Mouse (Mus musculus) forebrain, embryonic 15.5 days (tissue): ENCODE results near the gene AI661453. TPM values are rescaled to one million over a fixed set of nuclear protein-coding genes. Genes with fewer than 3 reads are reported as not detected.

Experiments used
- ATAC-seq: fragments of 200-750 bp; cut with Nextera tagmentation; replicated peaks from 2 replicates; pipeline ENCODE4 v1.8.0; 2017; ENCODE audit warnings: mild to moderate bottlenecking, moderate TSS enrichment, moderate library complexity
- H3K27ac ChIP-seq: fragments of 300-500 bp; sonication (generic); replicated peaks from 2 replicates; pipeline ENCODE4 v1.5.1; 2015; ENCODE audit warnings: mild to moderate bottlenecking, inconsistent platforms
- H3K27me3 ChIP-seq: fragments of 300-500 bp; sonication (generic); 2 replicates; pipeline ENCODE4 v1.6.1; 2015; ENCODE audit warnings: inconsistent platforms
- H3K36me3 ChIP-seq: fragments of 300-500 bp; sonication (generic); 2 replicates; pipeline ENCODE4 v1.6.1; 2015; ENCODE audit warnings: mild to moderate bottlenecking, inconsistent platforms
- H3K4me1 ChIP-seq: fragments of 300-500 bp; sonication (generic); 2 replicates; pipeline ENCODE4 v1.6.1; 2015; ENCODE audit warnings: inconsistent platforms
- H3K4me2 ChIP-seq: fragments of 300-500 bp; sonication (generic); replicated peaks from 2 replicates; pipeline ENCODE4 v1.6.1; 2015; ENCODE audit warnings: mild to moderate bottlenecking, inconsistent platforms
- H3K4me3 ChIP-seq: fragments of 300-500 bp; sonication (generic); 2 replicates; pipeline ENCODE4 v1.5.1; 2015; ENCODE audit warnings: mild to moderate bottlenecking, inconsistent platforms
- H3K9ac ChIP-seq: fragments of 300-500 bp; sonication (generic); replicated peaks from 2 replicates; pipeline ENCODE4 v1.6.1; 2015; ENCODE audit warnings: mild to moderate bottlenecking, inconsistent platforms
- H3K9me3 ChIP-seq: fragments of 300-500 bp; sonication (generic); 2 replicates; pipeline ENCODE4 v1.6.1; 2016; ENCODE audit warnings: inconsistent platforms
- WGBS: fragments of 180-500 bp; shearing (Covaris S2); methylation state at CpG from one replicate; pipeline ENCODE4 v1.1.7; 2015; ENCODE audit warnings: mixed read lengths; 5-methylcytosine and 5-hydroxymethylcytosine counted together
- polyA plus RNA-seq: library from polyadenylated mRNA; unstranded; fragments of >200 nt; fragmentation: Nextera tagmentation; extraction: Ambion mirVana; gene quantifications from 2 replicates; pipeline ENCODE4 v1.2.1, GENCODE M21; 2015

AI661453 gene
- polyA plus RNA-seq, 1 experiment from 2014 or later, result 0.19 TPM

- WGBS, result 89% methylated on average over 3 of the region's 3 CpGs
- Histone ChIP-seq H3K27ac (no peak overlapping the region), H3K27me3 (peaks cover 12% of the 10 kb centered on the region), H3K36me3 (no peaks in the 10 kb centered on the region), H3K4me1 (no peaks in the 10 kb centered on the region), H3K4me3 (no peak overlapping the region), H3K9ac (no peak overlapping the region), H3K9me3 (no peaks in the 10 kb centered on the region), H3K4me2 (no peak overlapping the region)
- no peak for ATAC-seq
Observed at GRCm38 (mm10) chr17:47461688-47462087, 25.3 kb downstream of the AI661453 start.

GRCm38 (mm10) chr17:47462209-47462608 is 25.8 kb downstream of the AI661453 start:
- no peak for ATAC-seq
- H3K4me3 ChIP-seq, result no peak overlapping the region
- H3K9me3 ChIP-seq, result no peaks in the 10 kb centered on the region
- H3K36me3 ChIP-seq, result no peaks in the 10 kb centered on the region
- H3K4me2 ChIP-seq, result no peak overlapping the region
- no peak overlapping the region for H3K27ac ChIP-seq
- WGBS, result 88% methylated on average over 7 of the region's 7 CpGs
- no peaks in the 10 kb centered on the region for H3K4me1 ChIP-seq
- peaks cover 15% of the 10 kb centered on the region for H3K27me3 ChIP-seq
- no peak overlapping the region for H3K9ac ChIP-seq

- H3K4me2 ChIP-seq, result no peak overlapping the region
- H3K4me1 ChIP-seq, result no peaks in the 10 kb centered on the region
- H3K36me3 ChIP-seq, result no peaks in the 10 kb centered on the region
- no peak overlapping the region for H3K27ac ChIP-seq
- H3K9ac ChIP-seq, result no peak overlapping the region
- peaks cover 21% of the 10 kb centered on the region for H3K27me3 ChIP-seq
- H3K9me3 ChIP-seq, result no peaks in the 10 kb centered on the region
- 65% methylated on average over 9 of the region's 9 CpGs for WGBS
- no peak overlapping the region for H3K4me3 ChIP-seq
- ATAC-seq, result no peak
Observed at GRCm38 (mm10) chr17:47462728-47463388, 26.4 kb downstream of the AI661453 start.

- Histone ChIP-seq H3K4me3 (no peak overlapping the region), H3K4me1 (no peaks in the 10 kb centered on the region), H3K27me3 (peaks cover 25% of the 10 kb centered on the region), H3K9me3 (no peaks in the 10 kb centered on the region), H3K4me2 (no peak overlapping the region), H3K36me3 (no peaks in the 10 kb centered on the region), H3K9ac (no peak overlapping the region), H3K27ac (no peak overlapping the region)
- no peak for ATAC-seq
- 48% methylated on average over 12 of the region's 12 CpGs for WGBS
Observed at GRCm38 (mm10) chr17:47464248-47464965, 28.0 kb downstream of the AI661453 start.

GRCm38 (mm10) chr17:47465016-47465415 is 28.6 kb downstream of the AI661453 start:
- no peak for ATAC-seq
- peaks cover under 1% of the 10 kb centered on the region; the same call in 1 of the 2 replicates for H3K4me1 ChIP-seq
- no peak overlapping the region for H3K27ac ChIP-seq
- peaks cover 25% of the 10 kb centered on the region for H3K27me3 ChIP-seq
- no peak overlapping the region for H3K4me2 ChIP-seq
- H3K36me3 ChIP-seq, result no peaks in the 10 kb centered on the region
- 81% methylated on average over 11 of the region's 11 CpGs for WGBS
- H3K9ac ChIP-seq, result no peak overlapping the region
- H3K9me3 ChIP-seq, result no peaks in the 10 kb centered on the region
- H3K4me3 ChIP-seq, result no peak overlapping the region

- peaks cover 25% of the 10 kb centered on the region for H3K27me3 ChIP-seq
- WGBS, result 36% methylated on average over 9 of the region's 9 CpGs
- H3K4me2 ChIP-seq, result no peak overlapping the region
- no peak overlapping the region for H3K27ac ChIP-seq
- peaks cover 3% of the 10 kb centered on the region; the same call in 1 of the 2 replicates for H3K4me1 ChIP-seq
- no peak overlapping the region for H3K4me3 ChIP-seq
- no peaks in the 10 kb centered on the region for H3K9me3 ChIP-seq
- no peaks in the 10 kb centered on the region for H3K36me3 ChIP-seq
- no peak overlapping the region for H3K9ac ChIP-seq
- ATAC-seq, result no peak
Observed at GRCm38 (mm10) chr17:47466284-47466683, 29.9 kb downstream of the AI661453 start.

GRCm38 (mm10) chr17:47467659-47468058 is 31.2 kb downstream of the AI661453 start:
- Histone ChIP-seq H3K27ac (no peak overlapping the region), H3K4me3 (no peak overlapping the region), H3K4me1 (peaks cover 3% of the 10 kb centered on the region; the same call in 1 of the 2 replicates), H3K9ac (no peak overlapping the region), H3K4me2 (no peak overlapping the region), H3K36me3 (no peaks in the 10 kb centered on the region), H3K9me3 (no peaks in the 10 kb centered on the region), H3K27me3 (peaks cover 25% of the 10 kb centered on the region)
- WGBS, result 61% methylated on average over 11 of the region's 11 CpGs
- ATAC-seq, result no peak

- H3K27me3 ChIP-seq, result peaks cover 25% of the 10 kb centered on the region
- no peak for ATAC-seq
Observed at GRCm38 (mm10) chr17:47468063-47468462, 31.6 kb downstream of the AI661453 start.

GRCm38 (mm10) chr17:47468466-47468865 is 32.1 kb downstream of the AI661453 start:
- ATAC-seq, result no peak
- Histone ChIP-seq H3K4me1 (peaks cover 3% of the 10 kb centered on the region; the same call in 1 of the 2 replicates), H3K36me3 (no peaks in the 10 kb centered on the region), H3K9ac (no peak overlapping the region), H3K4me3 (no peak overlapping the region), H3K4me2 (no peak overlapping the region), H3K27ac (no peak overlapping the region), H3K27me3 (peaks cover 25% of the 10 kb centered on the region), H3K9me3 (no peaks in the 10 kb centered on the region)
- 8% methylated on average over 34 of the region's 34 CpGs for WGBS

More at GRCm38 (mm10) chr17:47468063-47468462, 31.6 kb downstream of the AI661453 start:
- Histone ChIP-seq H3K4me1 (peaks cover 3% of the 10 kb centered on the region; the same call in 1 of the 2 replicates), H3K9ac (no peak overlapping the region), H3K36me3 (no peaks in the 10 kb centered on the region), H3K9me3 (no peaks in the 10 kb centered on the region), H3K4me2 (no peak overlapping the region), H3K4me3 (no peak overlapping the region), H3K27ac (no peak overlapping the region)
- WGBS, result 24% methylated on average over 13 of the region's 14 CpGs

- Histone ChIP-seq H3K27me3 (peaks cover 21% of the 10 kb centered on the region), H3K4me2 (no peak overlapping the region), H3K4me1 (peaks cover 3% of the 10 kb centered on the region; the same call in 1 of the 2 replicates), H3K36me3 (no peaks in the 10 kb centered on the region), H3K27ac (no peak overlapping the region), H3K9ac (no peak overlapping the region), H3K4me3 (no peak overlapping the region), H3K9me3 (no peaks in the 10 kb centered on the region)
- 92% methylated on average over 4 of the region's 4 CpGs for WGBS
- ATAC-seq, result no peak
Observed at GRCm38 (mm10) chr17:47469642-47470041, 33.2 kb downstream of the AI661453 start.

- no peak overlapping the region for H3K4me3 ChIP-seq
- H3K4me2 ChIP-seq, result no peak overlapping the region
- peaks cover 3% of the 10 kb centered on the region; the same call in 1 of the 2 replicates for H3K4me1 ChIP-seq
- H3K36me3 ChIP-seq, result no peaks in the 10 kb centered on the region
- H3K27me3 ChIP-seq, result peaks cover 18% of the 10 kb centered on the region
- 81% methylated on average over 4 of the region's 4 CpGs for WGBS
- H3K9me3 ChIP-seq, result no peaks in the 10 kb centered on the region
- ATAC-seq, result no peak
- no peak overlapping the region for H3K27ac ChIP-seq
- H3K9ac ChIP-seq, result no peak overlapping the region
Observed at GRCm38 (mm10) chr17:47470121-47470520, 33.7 kb downstream of the AI661453 start.

- Histone ChIP-seq H3K4me3 (no peak overlapping the region), H3K9ac (no peak overlapping the region), H3K9me3 (no peaks in the 10 kb centered on the region), H3K4me1 (peaks cover 3% of the 10 kb centered on the region; the same call in 1 of the 2 replicates), H3K36me3 (no peaks in the 10 kb centered on the region), H3K27ac (no peak overlapping the region), H3K27me3 (peaks cover 18% of the 10 kb centered on the region), H3K4me2 (no peak overlapping the region)
- ATAC-seq, result 0 out of 2 replicates have a peak, but pooled peaks have one; percentile 38
- WGBS, result 42% methylated on average over 5 of the region's 5 CpGs
Observed at GRCm38 (mm10) chr17:47470686-47471085, 34.3 kb downstream of the AI661453 start.
